Mouse (Mus musculus) testis, adult 2 months (tissue): ENCODE data around the gene Gm1527.
"Not testable (repeated sequence)": the region's sequence is repeated elsewhere in the genome, so short reads cannot be mapped to it uniquely, and the experiment has no call there.

ENCODE experiments used
- CTCF ChIP-seq: fragments of 200-500 bp; IDR thresholded peaks from 2 replicates; pipeline ENCODE4 v1.5.1; 2012; ENCODE audit warnings: low read depth, mild to moderate bottlenecking, inconsistent platforms, low read length, moderate library complexity; ENCODE audit not compliant: control insufficient read depth, insufficient read depth, insufficient replicate concordance
- POLR2A ChIP-seq: fragments of 200-500 bp; IDR thresholded peaks from 2 replicates; pipeline ENCODE4 v1.6.1; 2012; ENCODE audit warnings: low read depth, mild to moderate bottlenecking, inconsistent platforms, low read length, moderate library complexity; ENCODE audit not compliant: control insufficient read depth

GRCm38 (mm10) chr3:28896966-28897365 is 4.5 kb downstream of the Gm1527 start:
- peak; percentile 47; the same call in 1 of the 2 replicates for TF ChIP-seq POLR2A
- TF ChIP-seq CTCF = not testable (repeated sequence)
